Mouse (Mus musculus): ENCODE results near the gene Klrg2.

GRCm38 (mm10) chr6:38676723-38677122 lies 39.7 kb upstream of the Klrg2 start:
- no peak for TF ChIP-seq CTCF (IDR thresholded peaks at IDR 0.05; ENCODE audit: control insufficient read depth, insufficient read depth, insufficient replicate concordance, low read depth, low read length)
- no peak for TF ChIP-seq POLR2A (IDR thresholded peaks at IDR 0.05; ENCODE audit: control insufficient read depth, low read depth, low read length)
